Mouse (Mus musculus) midbrain, embryonic 13.5 days (tissue): ENCODE results near the gene Trim75. TPM values are rescaled to one million over a fixed set of nuclear protein-coding genes. Genes with fewer than 3 reads are reported as not detected.

ENCODE experiments used
- ATAC-seq: fragments of 200-750 bp; cut with Nextera tagmentation; 2 replicates; pipeline ENCODE4 v1.8.0; 2017; ENCODE audit warnings: mild to moderate bottlenecking, moderate TSS enrichment, moderate library complexity
- H3K27ac ChIP-seq: fragments of 300-500 bp; sonication (generic); 2 replicates; pipeline ENCODE4 v1.5.1; 2015; ENCODE audit warnings: inconsistent platforms, mild to moderate bottlenecking, moderate library complexity
- H3K27me3 ChIP-seq: fragments of 300-500 bp; sonication (generic); 2 replicates; pipeline ENCODE4 v1.6.1; 2015; ENCODE audit warnings: mild to moderate bottlenecking, inconsistent platforms
- H3K36me3 ChIP-seq: fragments of 300-500 bp; sonication (generic); 2 replicates; pipeline ENCODE4 v1.6.1; 2015; ENCODE audit warnings: mild to moderate bottlenecking, inconsistent platforms
- H3K4me1 ChIP-seq: fragments of 300-500 bp; sonication (generic); replicated peaks from 2 replicates; pipeline ENCODE4 v1.6.1; 2015; ENCODE audit warnings: inconsistent platforms
- H3K4me2 ChIP-seq: fragments of 300-500 bp; sonication (generic); replicated peaks from 2 replicates; pipeline ENCODE4 v1.6.1; 2015; ENCODE audit warnings: moderate library complexity, mild to moderate bottlenecking, inconsistent platforms
- H3K4me3 ChIP-seq: fragments of 300-500 bp; sonication (generic); replicated peaks from 2 replicates; pipeline ENCODE4 v1.5.1; 2015; ENCODE audit warnings: mild to moderate bottlenecking, inconsistent platforms
- H3K9ac ChIP-seq: fragments of 300-500 bp; sonication (generic); replicated peaks from 2 replicates; pipeline ENCODE4 v1.6.1; 2015; ENCODE audit warnings: mild to moderate bottlenecking, inconsistent platforms
- H3K9me3 ChIP-seq: fragments of 300-500 bp; sonication (generic); 2 replicates; pipeline ENCODE4 v1.6.1; 2016; ENCODE audit warnings: mild to moderate bottlenecking, inconsistent platforms
- WGBS: fragments of 180-500 bp; shearing (Covaris S2); methylation state at CpG from one replicate; pipeline ENCODE4 v1.1.7; 2015; 5-methylcytosine and 5-hydroxymethylcytosine counted together
- polyA plus RNA-seq: library from polyadenylated mRNA; unstranded; fragments of >200 nt; fragmentation: Nextera tagmentation; extraction: Ambion mirVana; gene quantifications from 2 replicates; pipeline ENCODE4 v1.2.1, GENCODE M21; 2015

Gene Trim75
- polyA plus RNA-seq, 1 experiment from 2014 or later: not detected

- no peaks in the 10 kb centered on the region for H3K36me3 ChIP-seq
- no peaks in the 10 kb centered on the region for H3K27me3 ChIP-seq
- WGBS: 75% methylated on average over 20 of the region's 20 CpGs
- H3K9me3 ChIP-seq: no peaks in the 10 kb centered on the region
- H3K4me1 ChIP-seq: no peaks in the 10 kb centered on the region
- H3K4me3 ChIP-seq: no peak overlapping the region
- no peak overlapping the region for H3K4me2 ChIP-seq
- no peak for ATAC-seq
- H3K9ac ChIP-seq: no peak overlapping the region
- no peak overlapping the region for H3K27ac ChIP-seq
Observed at GRCm38 (mm10) chr8:64983150-64983897, 4.3 kb downstream of the Trim75 start.

GRCm38 (mm10) chr8:64962836-64963235 is 24.8 kb downstream of the Trim75 start:
- no peak for ATAC-seq
- no peaks in the 10 kb centered on the region for H3K27me3 ChIP-seq

GRCm38 (mm10) chr8:64959025-64959424 is 28.6 kb downstream of the Trim75 start:
- H3K36me3 ChIP-seq: peaks cover 23% of the 10 kb centered on the region
- no peak for ATAC-seq

More at GRCm38 (mm10) chr8:64962836-64963235, 24.8 kb downstream of the Trim75 start:
- no peaks in the 10 kb centered on the region for H3K4me1 ChIP-seq
- H3K27ac ChIP-seq: no peak overlapping the region
- H3K4me2 ChIP-seq: no peak overlapping the region
- no peak overlapping the region for H3K9ac ChIP-seq
- peaks cover 33% of the 10 kb centered on the region for H3K36me3 ChIP-seq
- no peak overlapping the region for H3K4me3 ChIP-seq
- no peaks in the 10 kb centered on the region for H3K9me3 ChIP-seq

GRCm38 (mm10) chr8:64952101-64952500 is 35.5 kb downstream of the Trim75 start:
- WGBS: 80% methylated on average over 6 of the region's 6 CpGs
- Histone ChIP-seq H3K27me3 (no peaks in the 10 kb centered on the region), H3K9ac (no peak overlapping the region), H3K9me3 (no peaks in the 10 kb centered on the region), H3K4me1 (peaks cover 3% of the 10 kb centered on the region; the same call in 1 of the 2 replicates), H3K36me3 (peaks cover 8% of the 10 kb centered on the region; the same call in 1 of the 2 replicates), H3K4me3 (no peak overlapping the region), H3K4me2 (no peak overlapping the region), H3K27ac (no peak overlapping the region)
- no peak for ATAC-seq

More at GRCm38 (mm10) chr8:64959025-64959424, 28.6 kb downstream of the Trim75 start:
- Histone ChIP-seq H3K4me3 (no peak overlapping the region), H3K9me3 (no peaks in the 10 kb centered on the region), H3K27ac (no peak overlapping the region), H3K27me3 (no peaks in the 10 kb centered on the region), H3K4me2 (no peak overlapping the region), H3K4me1 (no peaks in the 10 kb centered on the region), H3K9ac (no peak overlapping the region)
- 94% methylated on average over 9 of the region's 9 CpGs for WGBS

GRCm38 (mm10) chr8:64948371-64948770 is 39.3 kb downstream of the Trim75 start:
- H3K4me3 ChIP-seq: no peak overlapping the region
- 79% methylated on average over 1 of the region's 1 CpGs for WGBS
- no peaks in the 10 kb centered on the region for H3K9me3 ChIP-seq
- H3K27me3 ChIP-seq: 0 out of 2 replicates have a peak, but pooled peaks cover 6% of the 10 kb centered on the region
- H3K36me3 ChIP-seq: 0 out of 2 replicates have a peak, but pooled peaks cover 3% of the 10 kb centered on the region
- no peak overlapping the region for H3K27ac ChIP-seq
- H3K4me1 ChIP-seq: peaks cover 3% of the 10 kb centered on the region; the same call in 1 of the 2 replicates
- H3K9ac ChIP-seq: no peak overlapping the region; the same call in 1 of the 2 replicates
- ATAC-seq: no peak
- peak overlapping the region; percentile 61 for H3K4me2 ChIP-seq

GRCm38 (mm10) chr8:64947698-64948034 is 40.0 kb downstream of the Trim75 start:
- peaks cover 8% of the 10 kb centered on the region; the same call in 1 of the 2 replicates for H3K27me3 ChIP-seq
- WGBS: 8% methylated on average over 10 of the region's 10 CpGs
- peak overlapping the region; percentile 72 for H3K9ac ChIP-seq
- H3K9me3 ChIP-seq: no peaks in the 10 kb centered on the region
- no peak for ATAC-seq
- H3K36me3 ChIP-seq: 0 out of 2 replicates have a peak, but pooled peaks cover under 1% of the 10 kb centered on the region
- H3K27ac ChIP-seq: peak overlapping the region; percentile 79
- peaks cover 8% of the 10 kb centered on the region for H3K4me1 ChIP-seq
- peak overlapping the region; percentile 61 for H3K4me2 ChIP-seq
- H3K4me3 ChIP-seq: peak overlapping the region; percentile 76

- Histone ChIP-seq H3K27ac (peak within 1 kb of the TSS; percentile 79), H3K4me3 (peak within 1 kb of the TSS; percentile 76), H3K4me2 (peak within 1 kb of the TSS; percentile 61), H3K27me3 (peaks cover 9% of the 10 kb centered on the region; the same call in 1 of the 2 replicates), H3K9me3 (no peaks in the 10 kb centered on the region), H3K4me1 (peaks cover 12% of the 10 kb centered on the region), H3K36me3 (no peaks in the 10 kb centered on the region), H3K9ac (peak within 1 kb of the TSS; percentile 72)
- ATAC-seq: peak; percentile 94
- 2% methylated on average over 66 of the region's 73 CpGs for WGBS
Observed at GRCm38 (mm10) chr8:64946820-64947697, 40.6 kb downstream of the Trim75 start, which contains the start of gene Tmem192. Tmem192 (plus strand) TSS chr8:64947185.

GRCm38 (mm10) chr8:64946441-64946819 is 41.2 kb downstream of the Trim75 start:
- no peak for ATAC-seq
- H3K4me1 ChIP-seq: peaks cover 15% of the 10 kb centered on the region
- no peak overlapping the region for H3K4me2 ChIP-seq
- H3K4me3 ChIP-seq: peak overlapping the region; percentile 76; the same call in 1 of the 2 replicates
- no peak overlapping the region for H3K9ac ChIP-seq
- H3K9me3 ChIP-seq: no peaks in the 10 kb centered on the region
- WGBS: 52% methylated on average over 8 of the region's 8 CpGs
- no peaks in the 10 kb centered on the region for H3K36me3 ChIP-seq
- no peak overlapping the region for H3K27ac ChIP-seq
- peaks cover 9% of the 10 kb centered on the region; the same call in 1 of the 2 replicates for H3K27me3 ChIP-seq

GRCm38 (mm10) chr8:64945606-64946005 is 42.0 kb downstream of the Trim75 start:
- 85% methylated on average over 7 of the region's 7 CpGs for WGBS
- H3K36me3 ChIP-seq: no peaks in the 10 kb centered on the region

GRCm38 (mm10) chr8:64944831-64945230 is 42.8 kb downstream of the Trim75 start:
- Histone ChIP-seq H3K36me3 (no peaks in the 10 kb centered on the region), H3K9ac (no peak overlapping the region), H3K4me2 (no peak overlapping the region), H3K27ac (no peak overlapping the region), H3K27me3 (peaks cover 9% of the 10 kb centered on the region; the same call in 1 of the 2 replicates), H3K4me1 (peaks cover 15% of the 10 kb centered on the region), H3K9me3 (no peaks in the 10 kb centered on the region), H3K4me3 (no peak overlapping the region)
- no peak for ATAC-seq
- 21% methylated on average over 5 of the region's 5 CpGs for WGBS

More at GRCm38 (mm10) chr8:64945606-64946005, 42.0 kb downstream of the Trim75 start:
- Histone ChIP-seq H3K4me1 (peaks cover 15% of the 10 kb centered on the region), H3K4me3 (no peak overlapping the region), H3K27me3 (peaks cover 9% of the 10 kb centered on the region; the same call in 1 of the 2 replicates), H3K4me2 (no peak overlapping the region), H3K9ac (no peak overlapping the region), H3K9me3 (no peaks in the 10 kb centered on the region), H3K27ac (no peak overlapping the region)
- no peak for ATAC-seq

- H3K27ac ChIP-seq: no peak overlapping the region
- peak overlapping the region; percentile 26; the same call in 1 of the 2 replicates for H3K4me2 ChIP-seq
- no peak overlapping the region for H3K4me3 ChIP-seq
- H3K27me3 ChIP-seq: peaks cover 9% of the 10 kb centered on the region; the same call in 1 of the 2 replicates
- H3K36me3 ChIP-seq: no peaks in the 10 kb centered on the region
- H3K9me3 ChIP-seq: no peaks in the 10 kb centered on the region
- H3K9ac ChIP-seq: no peak overlapping the region
- ATAC-seq: no peak
- H3K4me1 ChIP-seq: peaks cover 12% of the 10 kb centered on the region
- WGBS: 28% methylated on average over 5 of the region's 5 CpGs
Observed at GRCm38 (mm10) chr8:64942946-64943345, 44.7 kb downstream of the Trim75 start.
